Mouse (Mus musculus) spleen, postnatal 36 days (tissue): ENCODE measurements around the gene Rapgef2.
"Not testable (repeated sequence)": the region's sequence is repeated elsewhere in the genome, so short reads cannot be mapped to it uniquely, and the experiment has no call there.

Source experiments
- DNase-seq, 2 experiments: peaks; one replicate each; pipeline ENCODE4 v3.0.0; 2022; ENCODE audit warnings: low spot score in 2 of 2, mixed read lengths in 1 of 2

Gene Rapgef2

GRCm38 (mm10) chr3:79233478-79234415, 52.6 kb downstream of the Rapgef2 start:
- DNase-seq, result peak; percentile 34 to 51

- no peak for DNase-seq
Observed at GRCm38 (mm10) chr3:79230718-79231117, 55.6 kb downstream of the Rapgef2 start.

GRCm38 (mm10) chr3:79229546-79229945, 56.8 kb downstream of the Rapgef2 start:
- DNase-seq, result no peak

- no peak for DNase-seq
Observed at GRCm38 (mm10) chr3:79228304-79228703, 58.0 kb downstream of the Rapgef2 start.

- no peak for DNase-seq
Observed at GRCm38 (mm10) chr3:79227356-79228088, 58.8 kb downstream of the Rapgef2 start.

GRCm38 (mm10) chr3:79226807-79227206, 59.5 kb downstream of the Rapgef2 start:
- not testable (repeated sequence) for DNase-seq

GRCm38 (mm10) chr3:79225888-79226287, 60.4 kb downstream of the Rapgef2 start:
- no peak for DNase-seq

GRCm38 (mm10) chr3:79224352-79224751, 62.0 kb downstream of the Rapgef2 start:
- no peak for DNase-seq

GRCm38 (mm10) chr3:79223281-79223680, 63.0 kb downstream of the Rapgef2 start:
- DNase-seq, result no peak

GRCm38 (mm10) chr3:79222192-79222960, 63.9 kb downstream of the Rapgef2 start:
- DNase-seq, result no peak

- DNase-seq, result peak; percentile 37 to 51
Observed at GRCm38 (mm10) chr3:79221296-79222191, 64.8 kb downstream of the Rapgef2 start.

GRCm38 (mm10) chr3:79219144-79219930, 67.0 kb downstream of the Rapgef2 start:
- DNase-seq, result no peak

GRCm38 (mm10) chr3:79218566-79219051, 67.7 kb downstream of the Rapgef2 start:
- no peak for DNase-seq

GRCm38 (mm10) chr3:79210243-79210642, 76.1 kb downstream of the Rapgef2 start:
- no peak for DNase-seq

- no peak for DNase-seq
Observed at GRCm38 (mm10) chr3:79207216-79207615, 79.1 kb downstream of the Rapgef2 start.

- DNase-seq, result no peak
Observed at GRCm38 (mm10) chr3:79206524-79206923, 79.8 kb downstream of the Rapgef2 start.

- no peak for DNase-seq
Observed at GRCm38 (mm10) chr3:79205981-79206380, 80.3 kb downstream of the Rapgef2 start.

- no peak for DNase-seq
Observed at GRCm38 (mm10) chr3:79205112-79205511, 81.2 kb downstream of the Rapgef2 start.

- DNase-seq, result no peak
Observed at GRCm38 (mm10) chr3:79204261-79204660, 82.1 kb downstream of the Rapgef2 start.

GRCm38 (mm10) chr3:79203821-79204220, 82.5 kb downstream of the Rapgef2 start:
- DNase-seq, result no peak
